Mouse (Mus musculus) telencephalon, adult 2 months (tissue): ENCODE data around the gene Prmt6.

Source experiments
- DNase-seq: peaks from one replicate; pipeline ENCODE4 v3.0.0-alpha.2; 2011; ENCODE audit warnings: low read depth, low spot score

The Prmt6 gene

DNA sequence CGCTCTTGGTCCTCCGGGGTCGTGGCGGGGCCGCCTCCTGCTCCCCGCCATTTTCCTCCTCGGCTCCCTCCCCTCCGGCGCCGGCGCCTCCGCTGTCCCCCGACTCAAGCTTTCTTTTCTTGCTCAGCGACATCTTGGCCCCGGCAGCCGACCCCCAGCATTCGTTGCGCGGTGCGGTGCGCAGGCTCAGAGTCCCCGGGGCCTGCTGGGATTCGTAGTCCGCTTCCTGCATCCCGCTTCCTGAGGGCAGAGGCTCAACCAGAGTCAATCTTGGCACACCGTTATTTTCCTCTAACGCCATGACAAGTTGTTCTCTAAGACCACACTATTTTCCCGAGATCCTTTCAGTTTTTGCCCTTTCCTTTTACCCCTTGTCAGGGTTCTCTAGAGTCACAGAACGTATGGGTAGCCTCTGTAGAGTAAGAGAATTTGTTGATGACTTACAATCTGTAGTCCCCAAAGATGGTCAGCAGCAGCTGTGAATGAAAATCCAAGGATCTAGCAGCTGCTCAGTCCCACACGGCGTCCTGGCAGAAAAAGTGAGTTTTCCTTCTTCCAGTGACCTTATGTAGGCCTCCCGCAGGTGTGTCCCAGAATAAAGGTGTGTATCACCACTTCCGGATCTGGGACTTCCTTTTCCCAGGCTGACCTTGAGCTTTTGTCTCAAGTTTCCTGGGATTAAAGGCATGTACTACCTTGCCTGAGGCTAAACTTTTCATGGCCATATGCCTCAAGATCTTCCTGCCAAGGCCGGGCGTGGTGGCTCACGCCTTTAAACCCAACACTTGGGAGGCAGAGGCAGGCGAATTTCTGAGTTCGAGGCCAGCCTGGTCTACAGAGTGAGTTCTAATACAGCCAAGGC is at the start of gene Prmt6:
Gene Prmt6 (minus strand): TSS at position 160 of the 862 bp plus-strand sequence.
- DNase-seq, result peak; percentile 88

DNA sequence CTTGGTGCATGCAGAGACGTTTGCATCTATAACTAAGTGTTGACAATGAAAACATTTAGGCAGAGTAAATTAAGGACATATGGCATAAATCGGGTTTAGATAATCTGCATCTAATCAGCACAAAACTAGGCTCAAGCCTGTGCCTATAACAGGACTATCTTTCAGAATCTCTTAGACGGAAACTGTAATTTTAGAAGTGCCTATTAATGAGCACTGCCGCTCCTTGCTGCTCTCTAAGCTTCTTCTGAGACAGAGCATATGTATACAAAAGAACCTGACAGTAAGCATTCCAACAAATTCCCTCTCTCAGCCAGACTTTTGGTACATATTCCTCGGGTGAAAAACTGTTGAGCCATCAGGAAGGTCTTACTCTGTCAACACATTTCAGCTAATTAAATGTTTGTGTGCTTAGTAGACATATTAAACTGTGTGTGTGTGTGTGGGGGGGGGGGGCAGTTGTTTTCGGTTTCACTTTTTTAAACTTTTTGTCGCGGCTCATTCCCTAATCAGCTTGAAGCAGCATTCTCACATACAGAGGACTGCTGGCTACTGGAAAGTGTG is 39.8 kb upstream of the Prmt6 start:
- no peak for DNase-seq

DNA sequence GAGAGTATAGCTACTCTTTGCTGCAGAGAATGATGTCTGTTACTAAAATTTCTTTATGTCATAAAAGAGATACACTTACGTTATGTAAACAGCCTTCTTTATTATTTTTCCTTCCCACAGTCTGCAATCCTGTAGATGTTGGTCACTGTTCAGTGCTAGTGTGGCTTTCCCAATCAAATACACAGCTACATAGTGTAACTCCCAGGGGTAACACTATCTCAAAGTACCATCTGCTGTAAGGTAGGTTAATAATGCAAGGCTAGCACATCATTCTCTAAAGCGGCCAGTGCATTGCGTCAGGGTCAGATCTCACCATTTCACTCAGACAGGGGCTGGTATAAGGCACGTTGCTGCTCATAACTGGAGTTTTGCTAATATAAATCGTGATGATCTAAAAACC is 31.9 kb upstream of the Prmt6 start:
- no peak for DNase-seq

DNA sequence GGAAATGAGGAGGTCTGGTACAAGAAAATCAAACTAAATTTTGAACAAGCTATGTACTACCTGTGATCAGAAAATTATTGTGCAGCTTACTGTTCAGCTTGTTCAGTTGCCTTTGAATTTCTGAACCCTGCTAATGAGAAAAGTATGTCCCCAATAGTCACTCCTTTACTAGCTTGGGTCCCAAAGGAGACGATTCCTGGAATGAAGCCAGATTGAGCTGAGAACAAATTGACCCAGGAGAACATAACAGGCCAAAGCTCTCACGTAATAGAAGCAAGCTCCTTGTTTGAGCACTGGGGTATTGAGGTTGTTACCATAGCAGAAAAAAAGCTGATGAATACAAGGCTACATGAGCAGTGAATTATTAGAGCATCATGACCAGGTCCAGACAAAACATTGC is 17.0 kb upstream of the Prmt6 start:
- DNase-seq, result no peak

DNA sequence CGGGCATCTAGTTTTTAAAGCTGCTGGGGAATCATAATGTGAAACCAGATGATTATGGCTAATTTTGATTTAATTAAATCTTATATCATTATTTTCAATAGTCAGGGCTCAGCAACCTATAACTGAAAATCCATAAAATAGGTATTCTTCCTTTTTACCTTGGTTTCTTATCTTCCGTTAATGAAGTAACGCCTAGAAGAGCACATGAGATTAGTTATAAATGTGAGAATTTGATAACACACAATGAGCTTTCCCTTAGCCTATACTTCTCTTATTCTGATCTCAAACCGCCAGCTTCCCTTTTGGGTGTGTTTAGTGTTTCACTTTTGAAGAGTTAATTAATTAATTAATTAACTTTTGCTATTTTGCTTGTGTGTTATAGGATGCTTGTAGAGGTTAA is 2.3 kb upstream of the Prmt6 start:
- DNase-seq, result no peak

DNA sequence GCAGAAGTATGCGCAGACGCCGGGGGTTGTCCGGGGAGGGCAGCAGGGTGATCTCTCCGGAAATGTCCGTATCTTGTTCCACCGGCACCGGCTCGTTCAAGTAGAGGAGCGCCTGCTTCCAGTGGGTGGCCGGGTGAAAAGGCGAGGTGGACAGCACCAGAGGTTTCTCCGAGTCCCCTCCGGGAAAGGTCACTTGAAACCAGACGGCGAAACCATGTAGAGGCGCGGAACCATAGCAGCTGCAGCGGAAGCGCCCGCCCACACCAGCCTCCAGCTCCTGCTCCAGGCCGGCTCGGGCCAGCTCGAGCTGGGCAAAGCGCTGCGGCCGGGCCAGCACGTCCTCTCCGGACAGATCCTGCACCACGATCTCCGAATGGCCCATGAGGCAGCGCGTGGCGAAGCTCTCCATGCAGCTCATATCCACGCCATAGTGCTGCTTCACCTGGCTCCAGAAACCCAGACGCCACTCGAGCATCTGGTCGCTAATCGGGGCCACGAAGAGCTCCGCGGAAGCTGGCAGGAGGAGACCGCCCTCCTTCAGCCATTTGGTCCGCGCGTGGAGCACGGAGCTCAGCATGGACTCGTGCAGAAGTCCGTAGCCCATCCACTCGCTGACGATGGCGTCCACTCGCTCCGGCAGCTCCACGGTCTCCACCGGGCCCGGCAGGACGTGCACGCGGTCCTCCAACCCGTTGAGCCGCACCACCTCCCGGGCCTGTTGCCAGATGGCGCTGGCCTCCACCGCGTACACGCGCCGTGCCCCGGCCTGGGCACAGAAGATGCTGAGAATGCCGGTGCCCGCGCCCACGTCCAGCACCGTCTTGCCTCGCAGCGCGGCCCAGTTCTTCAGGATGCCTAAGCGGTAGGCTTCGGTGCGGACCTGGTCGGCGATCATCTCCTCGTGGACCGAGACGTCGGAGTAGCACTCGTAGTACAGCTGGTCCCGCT is 633 bp downstream of the Prmt6 start:
- DNase-seq, result peak; percentile 33

DNA sequence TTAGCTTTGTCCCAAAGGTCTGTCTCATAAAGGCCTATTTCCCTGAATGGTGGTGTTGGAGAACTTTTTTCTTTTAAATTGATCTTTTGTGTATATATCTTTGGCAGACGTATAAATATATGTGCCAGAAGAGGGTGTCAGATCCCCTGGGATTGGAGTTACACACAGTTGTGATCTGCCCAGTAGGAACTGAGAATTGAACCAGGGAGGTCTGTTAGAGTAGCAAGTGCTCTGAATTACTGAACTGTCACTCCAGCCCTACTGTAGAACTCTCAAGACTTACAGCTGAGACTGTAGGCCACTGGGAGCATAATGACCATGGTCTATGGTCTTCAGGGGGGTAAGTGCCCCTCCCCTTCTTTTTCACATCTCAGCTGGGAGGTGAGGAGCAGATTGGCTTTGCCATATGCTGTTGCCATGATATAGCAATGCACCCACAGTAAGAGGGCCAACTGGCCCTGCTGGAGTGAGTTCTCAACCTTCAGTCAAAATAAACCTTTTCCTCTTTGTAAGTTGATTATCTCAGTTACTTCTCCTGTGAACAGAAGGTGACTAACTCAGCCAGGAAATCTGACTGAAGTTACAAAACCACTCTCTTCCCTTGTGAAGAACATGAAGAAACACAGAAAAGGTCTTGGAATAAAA is 13.9 kb downstream of the Prmt6 start:
- DNase-seq, result no peak
